Mouse (Mus musculus) CH12.LX (cell line): ENCODE results near the gene Epb41l2. TPM values are rescaled to one million over a fixed set of nuclear protein-coding genes. Genes with fewer than 3 reads are reported as not detected.

Experiments
- DNase-seq: peaks from one replicate; pipeline ENCODE4 v3.0.0-alpha.2; 2013; ENCODE audit errors: extremely low read depth
- H3K27ac ChIP-seq: 2 replicates; pipeline ENCODE4 v1.5.1; 2012; ENCODE audit warnings: low read depth, mild to moderate bottlenecking, control low read depth, moderate library complexity; ENCODE audit not compliant: insufficient read depth
- H3K27me3 ChIP-seq: replicated peaks from 2 replicates; pipeline ENCODE3; 2012; ENCODE audit warnings: inconsistent platforms
- H3K36me3 ChIP-seq, 2 experiments: replicated peaks in 1 of 2; 2 replicates each; pipeline versions ENCODE3 to v1.6.1; 2012; ENCODE audit warnings: inconsistent platforms in 1 of 2, low read length in 1 of 2, mild to moderate bottlenecking in 1 of 2, mixed read lengths in 1 of 2, moderate library complexity in 1 of 2; ENCODE audit not compliant: control insufficient read depth in 1 of 2, insufficient read depth in 1 of 2
- H3K4me1 ChIP-seq, 2 experiments: 2 replicates each; pipeline ENCODE4 v1.6.1; 2012; ENCODE audit warnings: inconsistent platforms in 1 of 2, moderate library complexity in 1 of 2; ENCODE audit not compliant: insufficient read depth in 2 of 2, control insufficient read depth in 1 of 2
- H3K4me2 ChIP-seq: 2 replicates; pipeline ENCODE4 v1.6.1; 2012; ENCODE audit warnings: low read depth, mild to moderate bottlenecking, control low read depth; ENCODE audit not compliant: poor library complexity, insufficient read depth, severe bottlenecking
- H3K4me3 ChIP-seq, 3 experiments: fragments of 150-350 bp in 1 of 3; sonication (generic) in 1 of 3; replicated peaks in 1 of 3; 2 replicates each; pipeline versions ENCODE3 to v1.5.1; 2011 to 2012; ENCODE audit warnings: low read depth in 2 of 3, low read length in 2 of 3, mild to moderate bottlenecking in 2 of 3, moderate library complexity in 2 of 3, control low read depth in 1 of 3, improper control_type of control experiment in 1 of 3, inconsistent platforms in 1 of 3, mixed read lengths in 1 of 3; ENCODE audit not compliant: poor library complexity in 1 of 3
- H3K79me2 ChIP-seq: replicated peaks from 2 replicates; pipeline ENCODE4 v1.6.1; 2012; ENCODE audit warnings: mild to moderate bottlenecking, moderate library complexity; ENCODE audit not compliant: control insufficient read depth, poor library complexity, insufficient read depth, severe bottlenecking; ENCODE audit errors: extremely low read depth
- H3K9ac ChIP-seq: 2 replicates; pipeline ENCODE4 v1.6.1; 2012; ENCODE audit warnings: low read depth, mild to moderate bottlenecking, control low read depth, moderate library complexity; ENCODE audit not compliant: insufficient read depth
- H3K9me3 ChIP-seq: replicated peaks from 2 replicates; pipeline ENCODE3; 2012; ENCODE audit warnings: low read length, inconsistent platforms, mixed read lengths
- BHLHE40 ChIP-seq: IDR thresholded peaks from 2 replicates; pipeline ENCODE4 v1.6.1; 2011; ENCODE audit warnings: mild to moderate bottlenecking, low read depth, low read length, improper control_type of control experiment
- CHD1 ChIP-seq: IDR thresholded peaks from 2 replicates; pipeline ENCODE4 v1.6.1; 2012; ENCODE audit warnings: low read depth, low read length, improper control_type of control experiment, inconsistent platforms
- CHD2 ChIP-seq: IDR thresholded peaks from 2 replicates; pipeline ENCODE4 v1.6.1; 2011; ENCODE audit warnings: low read length, improper control_type of control experiment
- E2F4 ChIP-seq: IDR thresholded peaks from 2 replicates; pipeline ENCODE4 v1.6.1; 2011; ENCODE audit warnings: low read depth, low read length, improper control_type of control experiment; ENCODE audit not compliant: insufficient replicate concordance
- EP300 ChIP-seq: IDR thresholded peaks from 2 replicates; pipeline ENCODE4 v1.6.1; 2011; ENCODE audit warnings: low read length, improper control_type of control experiment
- JUND ChIP-seq: conservative IDR thresholded peaks from 2 replicates; pipeline ENCODE4 v1.6.1; 2011; ENCODE audit warnings: low read depth, low read length, improper control_type of control experiment
- MAFK ChIP-seq: IDR thresholded peaks from 2 replicates; pipeline ENCODE4 v1.6.1; 2011; ENCODE audit warnings: low read length, improper control_type of control experiment; ENCODE audit not compliant: insufficient replicate concordance
- MAX ChIP-seq: IDR thresholded peaks from 2 replicates; pipeline ENCODE4 v1.6.1; 2011; ENCODE audit warnings: low read length, improper control_type of control experiment
- MXI1 ChIP-seq: IDR thresholded peaks from 2 replicates; pipeline ENCODE4 v1.6.1; 2011; ENCODE audit warnings: mild to moderate bottlenecking, low read depth, low read length, improper control_type of control experiment
- RCOR1 ChIP-seq: conservative IDR thresholded peaks from 2 replicates; pipeline ENCODE4 v1.6.1; 2012; ENCODE audit warnings: low read depth, mild to moderate bottlenecking, inconsistent platforms, low read length, improper control_type of control experiment
- SMC3 ChIP-seq: IDR thresholded peaks from 2 replicates; pipeline ENCODE4 v1.6.1; 2011; ENCODE audit warnings: low read depth, low read length, improper control_type of control experiment
- UBTF ChIP-seq: IDR thresholded peaks from 2 replicates; pipeline ENCODE4 v1.6.1; 2012; ENCODE audit warnings: low read depth, mild to moderate bottlenecking, inconsistent platforms, low read length, improper control_type of control experiment, moderate library complexity
- USF2 ChIP-seq: conservative IDR thresholded peaks from 2 replicates; pipeline ENCODE4 v1.6.1; 2011; ENCODE audit warnings: low read depth, low read length, improper control_type of control experiment
- ZKSCAN1 ChIP-seq: IDR thresholded peaks from 2 replicates; pipeline ENCODE4 v1.6.1; 2012; ENCODE audit warnings: low read depth, inconsistent platforms, low read length, improper control_type of control experiment, borderline replicate concordance
- dilution Hi-C: fragments of 300-500 bp; cut with MboI; formaldehyde crosslinking; loops from 2 replicates; pipeline ENCODE4 v1.14.3; 2020; ENCODE audit warnings: low sequenced_read_pairs; ENCODE audit not compliant: extremely low pct_unique_long_range_greater_than_20kb, extremely low pct_ligation_motif_present
- in situ Hi-C: fragments of 300-500 bp; cut with MboI; formaldehyde crosslinking; loops from 3 replicates; pipeline ENCODE4 v1.14.3; 2019; ENCODE audit warnings: low sequenced_read_pairs, low pct_ligation_motif_present, low pct_unique_long_range_greater_than_20kb, mixed read lengths
- polyA plus RNA-seq: library from polyadenylated mRNA; unstranded; fragments of >175 nt; gene quantifications from 2 replicates; pipeline ENCODE4 v1.2.1, GENCODE M21; 2012; ENCODE audit warnings: low read depth; ENCODE audit not compliant: insufficient read length
- total RNA-seq, 2 experiments: library from RNA; depleted of rRNA; stranded (reverse); fragments of 300-350 nt in 1 of 2; fragments of >200 nt in 1 of 2; gene quantifications; 2 replicates each; pipeline ENCODE4 v1.2.3; 2012 to 2014

The Epb41l2 gene
- total and polyA plus RNA-seq, 3 experiments = 24.3 to 71.2 (median 28.4) TPM

DNA sequence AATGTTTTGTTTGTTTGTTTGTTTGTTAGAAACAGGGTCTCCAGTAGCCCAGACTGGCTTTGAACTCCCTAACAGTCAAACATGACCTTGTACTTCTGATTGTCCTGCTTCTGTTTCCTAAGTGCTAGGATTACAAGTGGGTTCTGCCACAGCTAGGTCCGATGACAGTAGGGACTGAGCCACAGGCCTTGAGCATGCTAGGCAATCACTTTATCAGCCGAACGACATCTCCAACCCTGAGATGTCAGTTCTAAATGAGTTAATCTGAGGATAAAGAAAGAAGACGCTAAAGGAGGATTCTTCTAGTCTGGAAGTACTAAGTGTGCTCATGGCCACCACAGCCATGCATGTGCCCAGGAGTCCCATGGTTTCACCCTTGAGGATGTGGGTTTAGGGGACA, 48.9 kb upstream of the Epb41l2 start:
- Histone ChIP-seq H3K9ac (no peak overlapping the region), H3K4me3 (no peak overlapping the region), H3K27ac (no peak overlapping the region), H3K4me2 (no peak overlapping the region), H3K36me3 (no peaks in the 10 kb centered on the region), H3K27me3 (no peaks in the 10 kb centered on the region), H3K79me2 (no peaks in the 10 kb centered on the region), H3K9me3 (no peaks in the 10 kb centered on the region), H3K4me1 (peaks cover 8 to 26% of the 10 kb centered on the region in 2 experiments)
- in situ Hi-C loops (no loop called here), dilution Hi-C loops (no loop called here)
- DNase-seq = no peak
- TF ChIP-seq JUND (no peak), BHLHE40 (no peak), SMC3 (no peak), ZKSCAN1 (no peak), EP300 (no peak), CHD1 (no peak), USF2 (no peak), CHD2 (no peak), MXI1 (no peak), UBTF (no peak)

GRCm38 (mm10) chr10:25311554-25312212, 47.9 kb upstream of the Epb41l2 start:
- TF ChIP-seq E2F4 (0 out of 2 replicates have a peak, but pooled peaks have one; percentile 46), MAX (peak; percentile 27; the same call in 1 of the 2 replicates), MAFK (peak; percentile 75), RCOR1 (no peak)
- no peaks in the 10 kb centered on the region for H3K27me3 ChIP-seq
- H3K4me1 ChIP-seq = peaks cover 8 to 26% of the 10 kb centered on the region in 2 experiments
- in situ Hi-C loops = no loop called here
- H3K4me2 ChIP-seq = no peak overlapping the region; the same call in 1 of the 2 replicates
- no peak overlapping the region for H3K27ac ChIP-seq
- H3K9me3 ChIP-seq = no peaks in the 10 kb centered on the region
- H3K9ac ChIP-seq = no peak overlapping the region
- H3K4me3 ChIP-seq = no peak overlapping the region
- H3K36me3 ChIP-seq = no peaks in the 10 kb centered on the region
- dilution Hi-C loops = no loop called here
- H3K79me2 ChIP-seq = no peaks in the 10 kb centered on the region
- no peak for DNase-seq
